Mouse (Mus musculus) frontal cortex, adult 2 months (tissue): ENCODE results near the gene Pde4d. TPM values are rescaled to one million over a fixed set of nuclear protein-coding genes. Genes with fewer than 3 reads are reported as not detected.
"Not testable (repeated sequence)": the region's sequence is repeated elsewhere in the genome, so short reads cannot be mapped to it uniquely, and the experiment has no call there.

Experiments used
- DNase-seq, 2 experiments: peaks; one replicate each; pipeline ENCODE4 v3.0.0; 2022; ENCODE audit warnings: low spot score in 1 of 2; ENCODE audit errors: extremely low spot score in 1 of 2
- polyA plus RNA-seq: library from polyadenylated mRNA; depleted of rRNA; stranded (reverse); fragments of >200 nt; gene quantifications from 2 replicates; pipeline ENCODE4 v1.2.3, GENCODE M21; 2012

The Pde4d gene
- polyA plus RNA-seq, 1 experiment: 40.3 TPM

GRCm38 (mm10) chr13:108797620-108798019, 347.9 kb downstream of the Pde4d start:
- DNase-seq: not testable (repeated sequence)

GRCm38 (mm10) chr13:108809191-108809590, 359.4 kb downstream of the Pde4d start:
- no peak for DNase-seq

- peak in 1 of 2 experiments; percentile 46 for DNase-seq
These were observed 363.2 kb downstream of the Pde4d start for GRCm38 (mm10) chr13:108812956-108813355.

GRCm38 (mm10) chr13:108819846-108820408, 370.2 kb downstream of the Pde4d start:
- peak in 1 of 2 experiments; percentile 5 for DNase-seq

GRCm38 (mm10) chr13:108820487-108820886, 370.7 kb downstream of the Pde4d start:
- DNase-seq: no peak

- no peak for DNase-seq
These were observed 371.5 kb downstream of the Pde4d start for GRCm38 (mm10) chr13:108821270-108821669.

- DNase-seq: peak in 1 of 2 experiments; percentile 23
These were observed 375.0 kb downstream of the Pde4d start for GRCm38 (mm10) chr13:108824638-108825310.

GRCm38 (mm10) chr13:108825501-108825900, 375.8 kb downstream of the Pde4d start:
- DNase-seq: no peak

GRCm38 (mm10) chr13:108834197-108834596, 384.4 kb downstream of the Pde4d start:
- DNase-seq: no peak

GRCm38 (mm10) chr13:108836314-108836713, 386.6 kb downstream of the Pde4d start:
- DNase-seq: no peak

GRCm38 (mm10) chr13:108839142-108839541, 389.4 kb downstream of the Pde4d start:
- DNase-seq: no peak

- DNase-seq: no peak
These were observed 404.3 kb downstream of the Pde4d start for GRCm38 (mm10) chr13:108854090-108854489.

GRCm38 (mm10) chr13:108856776-108857435, 407.2 kb downstream of the Pde4d start:
- DNase-seq: no peak

- DNase-seq: no peak
These were observed 409.6 kb downstream of the Pde4d start for GRCm38 (mm10) chr13:108859336-108859735.

- peak in 1 of 2 experiments; percentile 9 for DNase-seq
These were observed 411.0 kb downstream of the Pde4d start for GRCm38 (mm10) chr13:108860737-108861136.

GRCm38 (mm10) chr13:108861707-108862106, 412.0 kb downstream of the Pde4d start:
- DNase-seq: no peak

- DNase-seq: no peak
These were observed 412.4 kb downstream of the Pde4d start for GRCm38 (mm10) chr13:108862173-108862572.

- DNase-seq: no peak
These were observed 450.4 kb downstream of the Pde4d start for GRCm38 (mm10) chr13:108900160-108900559.

GRCm38 (mm10) chr13:108905121-108905520, 455.4 kb downstream of the Pde4d start:
- no peak for DNase-seq

- no peak for DNase-seq
These were observed 459.4 kb downstream of the Pde4d start for GRCm38 (mm10) chr13:108909193-108909592.

- no peak for DNase-seq
These were observed 464.9 kb downstream of the Pde4d start for GRCm38 (mm10) chr13:108914626-108915025.

GRCm38 (mm10) chr13:108921146-108921545, 471.4 kb downstream of the Pde4d start:
- DNase-seq: no peak
